Mouse (Mus musculus): ENCODE measurements at regions not wholly inside any gene's neighbourhood (a gene's known extent, or its start where the extent isn't known, plus 50 kb on each side); places are given as distances from the start of the nearest gene placed in this dataset.
A peak's percentile ranks its signal among the peaks of the same experiment; 100 is the strongest.

- no peak for DNase-seq (ENCODE audit: low spot score in 2 of 2)
These were observed 95.9 kb upstream of the Map3k1 start for GRCm38 (mm10) chr13:111904616-111905212.

- peak; percentile 45 to 54 for DNase-seq (ENCODE audit: low spot score in 2 of 2)
These were observed 96.5 kb upstream of the Map3k1 start for GRCm38 (mm10) chr13:111905213-111905701.

GRCm38 (mm10) chr13:111911071-111911470 is 102.3 kb upstream of the Map3k1 start:
- no peak for DNase-seq (ENCODE audit: low spot score in 2 of 2)

GRCm38 (mm10) chr13:111911661-111912312 is 103.0 kb upstream of the Map3k1 start:
- peak in 1 of 2 experiments; percentile 10 for DNase-seq (ENCODE audit: low spot score in 2 of 2)

- DNase-seq (ENCODE audit: low spot score in 2 of 2): no peak
These were observed 105.6 kb upstream of the Map3k1 start for GRCm38 (mm10) chr13:111914348-111914913.

- peak in 1 of 2 experiments; percentile 42 for DNase-seq (ENCODE audit: low spot score in 2 of 2)
These were observed 110.6 kb upstream of the Map3k1 start for GRCm38 (mm10) chr13:111919417-111919816.

- DNase-seq (ENCODE audit: low spot score in 2 of 2): no peak
These were observed 111.7 kb upstream of the Map3k1 start for GRCm38 (mm10) chr13:111920534-111920933.

GRCm38 (mm10) chr13:111921142-111922035 is 112.6 kb upstream of the Map3k1 start:
- DNase-seq (ENCODE audit: low spot score in 2 of 2): no peak

GRCm38 (mm10) chr13:111925349-111925748 is 116.6 kb upstream of the Map3k1 start:
- no peak for DNase-seq (ENCODE audit: low spot score in 2 of 2)

- no peak for DNase-seq (ENCODE audit: low spot score in 2 of 2)
These were observed 118.0 kb upstream of the Map3k1 start for GRCm38 (mm10) chr13:111926801-111927200.

- no peak for DNase-seq (ENCODE audit: low spot score in 2 of 2)
These were observed 118.7 kb upstream of the Map3k1 start for GRCm38 (mm10) chr13:111927489-111927888.

GRCm38 (mm10) chr13:111928636-111929544 is 120.1 kb upstream of the Map3k1 start:
- no peak for DNase-seq (ENCODE audit: low spot score in 2 of 2)

GRCm38 (mm10) chr13:111929908-111930307 is 121.1 kb upstream of the Map3k1 start:
- DNase-seq (ENCODE audit: low spot score in 2 of 2): no peak

GRCm38 (mm10) chr13:111932464-111932863 is 123.7 kb upstream of the Map3k1 start:
- DNase-seq (ENCODE audit: low spot score in 2 of 2): no peak

- no peak for DNase-seq (ENCODE audit: low spot score in 2 of 2)
These were observed 124.9 kb upstream of the Map3k1 start for GRCm38 (mm10) chr13:111933526-111934240.

- no peak for DNase-seq (ENCODE audit: low spot score in 2 of 2)
These were observed 126.9 kb upstream of the Map3k1 start for GRCm38 (mm10) chr13:111935721-111936080.

GRCm38 (mm10) chr13:111936081-111936857 is 127.5 kb upstream of the Map3k1 start:
- peak in 1 of 2 experiments; percentile 62 for DNase-seq (ENCODE audit: low spot score in 2 of 2)

GRCm38 (mm10) chr13:111936983-111937382 is 128.2 kb upstream of the Map3k1 start:
- DNase-seq (ENCODE audit: low spot score in 2 of 2): no peak

GRCm38 (mm10) chr13:111938896-111939422 is 130.2 kb upstream of the Map3k1 start:
- no peak for DNase-seq (ENCODE audit: low spot score in 2 of 2)

Data from urinary bladder, postnatal 36 days (tissue).